Mouse (Mus musculus) kidney, adult 2 months (tissue): ENCODE results near the gene Ptprk.

Experiments used
- CTCF ChIP-seq: fragments of 200-500 bp; conservative IDR thresholded peaks from 2 replicates; pipeline ENCODE4 v1.5.1; 2011; ENCODE audit warnings: low read depth, mild to moderate bottlenecking, control low read depth, low read length, moderate library complexity, mixed read lengths; ENCODE audit not compliant: insufficient read depth, insufficient read length
- POLR2A ChIP-seq: fragments of 200-500 bp; IDR thresholded peaks from one replicate; pipeline ENCODE4 v1.6.1; 2011; ENCODE audit warnings: low read depth, low read length, control low read depth

DNA sequence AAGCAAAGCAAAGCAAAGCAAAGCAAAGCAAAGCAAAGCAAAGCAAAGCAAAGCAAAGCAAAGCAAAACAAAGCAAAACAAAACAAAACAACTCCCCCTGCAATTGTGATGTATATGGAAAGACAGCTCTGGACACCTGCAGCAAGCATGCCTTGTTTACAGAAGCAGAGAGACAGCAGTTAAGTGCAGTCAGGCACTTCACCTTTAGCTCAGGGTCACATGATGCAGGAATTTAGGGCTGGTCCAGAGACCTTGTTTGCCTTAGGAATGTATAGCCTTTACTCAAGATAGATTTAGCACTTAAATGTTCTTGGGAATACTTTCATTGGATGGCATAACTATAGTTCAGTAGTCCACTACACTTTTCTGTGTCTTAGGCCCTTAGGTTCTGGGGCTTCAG lies 561.5 kb downstream of the Ptprk start:
- TF ChIP-seq CTCF, result no peak
- no peak for TF ChIP-seq POLR2A
